Mouse (Mus musculus) brown adipose tissue, adult 24 weeks (tissue): ENCODE data around the gene Lif. TPM values are rescaled to one million over a fixed set of nuclear protein-coding genes. Genes with fewer than 3 reads are reported as not detected.

Source experiments
- H3K27ac ChIP-seq: fragments of 200-500 bp; replicated peaks from 2 replicates; pipeline ENCODE4 v1.5.1; 2012; ENCODE audit warnings: low read depth, mild to moderate bottlenecking, low read length
- H3K4me1 ChIP-seq: fragments of 200-500 bp; 2 replicates; pipeline ENCODE4 v1.6.1; 2012; ENCODE audit warnings: low read length, mixed read lengths; ENCODE audit not compliant: control insufficient read depth, insufficient read depth, insufficient read length
- H3K4me3 ChIP-seq: fragments of 200-500 bp; 2 replicates; pipeline ENCODE4 v1.5.1; 2012; ENCODE audit warnings: low read depth, mild to moderate bottlenecking, low read length, moderate library complexity; ENCODE audit not compliant: insufficient read depth
- polyA plus RNA-seq: library from polyadenylated mRNA; stranded (reverse); fragments of >200 nt; gene quantifications from 2 replicates; pipeline ENCODE4 v1.2.4, GENCODE M21; 2012; ENCODE audit not compliant: missing spikeins, insufficient read depth, insufficient read length

Lif gene
- polyA plus RNA-seq, 1 experiment = 0.36 TPM

- Histone ChIP-seq H3K4me3 (no peak overlapping the region), H3K27ac (no peak overlapping the region), H3K4me1 (no peaks in the 10 kb centered on the region)
Observed at GRCm38 (mm10) chr11:4239691-4240090, 17.7 kb upstream of the Lif start.

GRCm38 (mm10) chr11:4240151-4240550 lies 17.2 kb upstream of the Lif start:
- Histone ChIP-seq H3K4me1 (no peaks in the 10 kb centered on the region), H3K4me3 (no peak overlapping the region), H3K27ac (no peak overlapping the region)

- H3K4me3 ChIP-seq = no peak overlapping the region
- H3K4me1 ChIP-seq = no peaks in the 10 kb centered on the region
- H3K27ac ChIP-seq = no peak overlapping the region
Observed at GRCm38 (mm10) chr11:4241180-4241579, 16.2 kb upstream of the Lif start.

GRCm38 (mm10) chr11:4246126-4246525 lies 11.2 kb upstream of the Lif start:
- Histone ChIP-seq H3K4me1 (no peaks in the 10 kb centered on the region), H3K4me3 (no peak overlapping the region), H3K27ac (no peak overlapping the region)

- H3K4me1 ChIP-seq = no peaks in the 10 kb centered on the region
- H3K4me3 ChIP-seq = no peak overlapping the region
- no peak overlapping the region for H3K27ac ChIP-seq
Observed at GRCm38 (mm10) chr11:4246623-4247022, 10.7 kb upstream of the Lif start.

GRCm38 (mm10) chr11:4247201-4247959 lies 10.0 kb upstream of the Lif start:
- Histone ChIP-seq H3K27ac (no peak overlapping the region), H3K4me3 (no peak overlapping the region), H3K4me1 (no peaks in the 10 kb centered on the region)

- no peak overlapping the region for H3K27ac ChIP-seq
Observed at GRCm38 (mm10) chr11:4249151-4249550, 8.2 kb upstream of the Lif start.

GRCm38 (mm10) chr11:4250290-4250689 lies 7.1 kb upstream of the Lif start:
- no peak overlapping the region for H3K27ac ChIP-seq
- H3K4me1 ChIP-seq = no peaks in the 10 kb centered on the region
- H3K4me3 ChIP-seq = no peak overlapping the region

More at GRCm38 (mm10) chr11:4249151-4249550, 8.2 kb upstream of the Lif start:
- no peak overlapping the region for H3K4me3 ChIP-seq
- no peaks in the 10 kb centered on the region for H3K4me1 ChIP-seq

- Histone ChIP-seq H3K27ac (no peak overlapping the region), H3K4me3 (no peak overlapping the region), H3K4me1 (no peaks in the 10 kb centered on the region)
Observed at GRCm38 (mm10) chr11:4251376-4251775, 6.0 kb upstream of the Lif start.

GRCm38 (mm10) chr11:4252886-4253285 lies 4.5 kb upstream of the Lif start:
- H3K4me3 ChIP-seq = no peak overlapping the region
- H3K4me1 ChIP-seq = no peaks in the 10 kb centered on the region
- H3K27ac ChIP-seq = no peak overlapping the region

- Histone ChIP-seq H3K4me3 (no peak overlapping the region), H3K27ac (no peak overlapping the region), H3K4me1 (peaks cover 8% of the 10 kb centered on the region)
Observed at GRCm38 (mm10) chr11:4257756-4258155, 399 bp downstream of the Lif start.

- H3K27ac ChIP-seq = no peak overlapping the region
- peaks cover 8% of the 10 kb centered on the region for H3K4me1 ChIP-seq
- peak overlapping the region; percentile 30; the same call in 1 of the 2 replicates for H3K4me3 ChIP-seq
Observed at GRCm38 (mm10) chr11:4258657-4259082, 1.3 kb downstream of the Lif start.

- H3K4me3 ChIP-seq = no peak overlapping the region
- peaks cover 8% of the 10 kb centered on the region for H3K4me1 ChIP-seq
- H3K27ac ChIP-seq = 0 out of 2 replicates have a peak overlapping the region, but pooled peaks have one; percentile 24
Observed at GRCm38 (mm10) chr11:4260463-4261187, 3.3 kb downstream of the Lif start.

- Histone ChIP-seq H3K4me1 (peaks cover 8% of the 10 kb centered on the region), H3K27ac (no peak overlapping the region)
Observed at GRCm38 (mm10) chr11:4261188-4261494, 3.8 kb downstream of the Lif start.

GRCm38 (mm10) chr11:4261969-4262368 lies 4.6 kb downstream of the Lif start:
- Histone ChIP-seq H3K27ac (no peak overlapping the region), H3K4me1 (peaks cover 8% of the 10 kb centered on the region)

More at GRCm38 (mm10) chr11:4261188-4261494, 3.8 kb downstream of the Lif start:
- H3K4me3 ChIP-seq = no peak overlapping the region

GRCm38 (mm10) chr11:4262847-4263246 lies 5.5 kb downstream of the Lif start:
- H3K4me1 ChIP-seq = peaks cover 8% of the 10 kb centered on the region
- no peak overlapping the region for H3K4me3 ChIP-seq
- H3K27ac ChIP-seq = no peak overlapping the region

More at GRCm38 (mm10) chr11:4261969-4262368, 4.6 kb downstream of the Lif start:
- H3K4me3 ChIP-seq = no peak overlapping the region
